Mouse (Mus musculus) heart, embryonic 15.5 days (tissue): Measurements from ENCODE around the gene Padi4. TPM values are rescaled to one million over a fixed set of nuclear protein-coding genes. Genes with fewer than 3 reads are reported as not detected.

Source experiments
- ATAC-seq: fragments of 200-750 bp; cut with Nextera tagmentation; replicated peaks from 2 replicates; pipeline ENCODE4 v1.8.0; 2017; ENCODE audit warnings: low read depth, moderate TSS enrichment; ENCODE audit not compliant: insufficient number of reproducible peaks, insufficient read depth, low FRiP score
- H3K27ac ChIP-seq: fragments of 300-500 bp; sonication (generic); 2 replicates; pipeline ENCODE4 v1.5.1; 2015; ENCODE audit warnings: mild to moderate bottlenecking, inconsistent platforms
- H3K27me3 ChIP-seq: fragments of 300-500 bp; sonication (generic); 2 replicates; pipeline ENCODE4 v1.6.1; 2015; ENCODE audit warnings: inconsistent platforms
- H3K36me3 ChIP-seq: fragments of 300-500 bp; sonication (generic); 2 replicates; pipeline ENCODE4 v1.6.1; 2015; ENCODE audit warnings: mild to moderate bottlenecking, inconsistent platforms
- H3K4me1 ChIP-seq: fragments of 300-500 bp; sonication (generic); replicated peaks from 2 replicates; pipeline ENCODE4 v1.6.1; 2015; ENCODE audit warnings: inconsistent platforms
- H3K4me2 ChIP-seq: fragments of 300-500 bp; sonication (generic); 2 replicates; pipeline ENCODE4 v1.6.1; 2015; ENCODE audit warnings: inconsistent platforms, mild to moderate bottlenecking, moderate library complexity
- H3K4me3 ChIP-seq: fragments of 300-500 bp; sonication (generic); 2 replicates; pipeline ENCODE4 v1.5.1; 2015; ENCODE audit warnings: mild to moderate bottlenecking, inconsistent platforms
- H3K9ac ChIP-seq: fragments of 300-500 bp; sonication (generic); 2 replicates; pipeline ENCODE4 v1.6.1; 2015; ENCODE audit warnings: mild to moderate bottlenecking, inconsistent platforms
- H3K9me3 ChIP-seq: fragments of 300-500 bp; sonication (generic); replicated peaks from 2 replicates; pipeline ENCODE4 v1.6.1; 2016; ENCODE audit warnings: inconsistent platforms
- WGBS: fragments of 180-500 bp; shearing (Covaris S2); methylation state at CpG from one replicate; pipeline ENCODE4 v1.1.7; 2015; ENCODE audit warnings: mixed read lengths; 5-methylcytosine and 5-hydroxymethylcytosine counted together
- polyA plus RNA-seq: library from polyadenylated mRNA; unstranded; fragments of >200 nt; fragmentation: Nextera tagmentation; extraction: Ambion mirVana; gene quantifications from 2 replicates; pipeline ENCODE4 v1.2.1, GENCODE M21; 2015

Padi4 gene
- polyA plus RNA-seq, 1 experiment from 2014 or later: 1.9 TPM

GRCm38 (mm10) chr4:140741401-140741800 lies 32.6 kb downstream of the Padi4 start:
- Histone ChIP-seq H3K9me3 (no peaks in the 10 kb centered on the region), H3K4me3 (no peak overlapping the region), H3K4me2 (no peak overlapping the region), H3K27ac (no peak overlapping the region), H3K9ac (no peak overlapping the region), H3K27me3 (peaks cover 4% of the 10 kb centered on the region; the same call in 1 of the 2 replicates), H3K4me1 (no peaks in the 10 kb centered on the region), H3K36me3 (no peaks in the 10 kb centered on the region)
- WGBS: 74% methylated on average over 6 of the region's 6 CpGs
- no peak for ATAC-seq

- H3K4me2 ChIP-seq: no peak overlapping the region
- 85% methylated on average over 11 of the region's 11 CpGs for WGBS
- no peak overlapping the region for H3K9ac ChIP-seq
- no peak for ATAC-seq
- peaks cover 4% of the 10 kb centered on the region; the same call in 1 of the 2 replicates for H3K27me3 ChIP-seq
- H3K36me3 ChIP-seq: no peaks in the 10 kb centered on the region
- no peak overlapping the region for H3K27ac ChIP-seq
- H3K4me3 ChIP-seq: no peak overlapping the region
- no peaks in the 10 kb centered on the region for H3K9me3 ChIP-seq
- no peaks in the 10 kb centered on the region for H3K4me1 ChIP-seq
These were observed 33.4 kb downstream of the Padi4 start for GRCm38 (mm10) chr4:140740655-140741054.

GRCm38 (mm10) chr4:140732871-140733270 lies 41.2 kb downstream of the Padi4 start:
- Histone ChIP-seq H3K27ac (no peak overlapping the region), H3K9ac (no peak overlapping the region), H3K9me3 (no peaks in the 10 kb centered on the region), H3K27me3 (no peaks in the 10 kb centered on the region), H3K4me2 (no peak overlapping the region), H3K36me3 (no peaks in the 10 kb centered on the region), H3K4me3 (no peak overlapping the region), H3K4me1 (0 out of 2 replicates have a peak, but pooled peaks cover 3% of the 10 kb centered on the region)
- ATAC-seq: no peak
- WGBS: 75% methylated on average over 7 of the region's 7 CpGs

GRCm38 (mm10) chr4:140731654-140732053 lies 42.4 kb downstream of the Padi4 start:
- 74% methylated on average over 4 of the region's 4 CpGs for WGBS
- Histone ChIP-seq H3K9ac (no peak overlapping the region), H3K36me3 (no peaks in the 10 kb centered on the region), H3K9me3 (no peaks in the 10 kb centered on the region), H3K4me1 (0 out of 2 replicates have a peak, but pooled peaks cover 3% of the 10 kb centered on the region), H3K4me2 (no peak overlapping the region), H3K4me3 (no peak overlapping the region), H3K27ac (no peak overlapping the region), H3K27me3 (no peaks in the 10 kb centered on the region)
- ATAC-seq: no peak

GRCm38 (mm10) chr4:140726907-140727306 lies 47.1 kb downstream of the Padi4 start:
- Histone ChIP-seq H3K27ac (no peak overlapping the region), H3K4me3 (no peak overlapping the region), H3K4me1 (peaks cover 2% of the 10 kb centered on the region; the same call in 1 of the 2 replicates), H3K27me3 (no peaks in the 10 kb centered on the region), H3K9ac (no peak overlapping the region), H3K36me3 (0 out of 2 replicates have a peak, but pooled peaks cover 3% of the 10 kb centered on the region), H3K9me3 (no peaks in the 10 kb centered on the region), H3K4me2 (no peak overlapping the region)
- 82% methylated on average over 12 of the region's 12 CpGs for WGBS
- no peak for ATAC-seq

GRCm38 (mm10) chr4:140724739-140725138 lies 49.3 kb downstream of the Padi4 start:
- no peak overlapping the region for H3K27ac ChIP-seq
- no peak overlapping the region for H3K4me3 ChIP-seq
- H3K27me3 ChIP-seq: no peaks in the 10 kb centered on the region
- H3K4me1 ChIP-seq: peaks cover 10% of the 10 kb centered on the region; the same call in 1 of the 2 replicates
- H3K4me2 ChIP-seq: no peak overlapping the region
- H3K36me3 ChIP-seq: peaks cover 15% of the 10 kb centered on the region; the same call in 1 of the 2 replicates
- no peak overlapping the region for H3K9ac ChIP-seq
- no peak for ATAC-seq
- 54% methylated on average over 6 of the region's 6 CpGs for WGBS
- no peaks in the 10 kb centered on the region for H3K9me3 ChIP-seq

GRCm38 (mm10) chr4:140723801-140724200 lies 50.2 kb downstream of the Padi4 start:
- Histone ChIP-seq H3K4me3 (no peak overlapping the region), H3K27me3 (no peaks in the 10 kb centered on the region), H3K4me1 (peaks cover 10% of the 10 kb centered on the region; the same call in 1 of the 2 replicates), H3K4me2 (no peak overlapping the region), H3K36me3 (peaks cover 23% of the 10 kb centered on the region; the same call in 1 of the 2 replicates), H3K9me3 (no peaks in the 10 kb centered on the region), H3K27ac (no peak overlapping the region), H3K9ac (no peak overlapping the region)
- ATAC-seq: no peak
- 50% methylated on average over 5 of the region's 5 CpGs for WGBS

- no peak overlapping the region for H3K4me2 ChIP-seq
- no peak overlapping the region for H3K4me3 ChIP-seq
- no peak for ATAC-seq
- WGBS: 82% methylated on average over 9 of the region's 9 CpGs
- no peak overlapping the region for H3K9ac ChIP-seq
- H3K9me3 ChIP-seq: no peaks in the 10 kb centered on the region
- H3K36me3 ChIP-seq: peaks cover 30% of the 10 kb centered on the region
- H3K27ac ChIP-seq: no peak overlapping the region
- H3K4me1 ChIP-seq: peaks cover 10% of the 10 kb centered on the region; the same call in 1 of the 2 replicates
- no peaks in the 10 kb centered on the region for H3K27me3 ChIP-seq
These were observed 50.8 kb downstream of the Padi4 start for GRCm38 (mm10) chr4:140723192-140723591.

- Histone ChIP-seq H3K9me3 (no peaks in the 10 kb centered on the region), H3K4me2 (no peak overlapping the region), H3K4me3 (no peak overlapping the region), H3K27ac (no peak overlapping the region), H3K9ac (no peak overlapping the region), H3K4me1 (peaks cover 10% of the 10 kb centered on the region; the same call in 1 of the 2 replicates), H3K36me3 (peaks cover 34% of the 10 kb centered on the region), H3K27me3 (no peaks in the 10 kb centered on the region)
- no peak for ATAC-seq
- 74% methylated on average over 9 of the region's 9 CpGs for WGBS
These were observed 51.3 kb downstream of the Padi4 start for GRCm38 (mm10) chr4:140722710-140723109.

GRCm38 (mm10) chr4:140721968-140722490 lies 52.0 kb downstream of the Padi4 start:
- Histone ChIP-seq H3K4me3 (no peak overlapping the region), H3K4me2 (no peak overlapping the region), H3K9me3 (no peaks in the 10 kb centered on the region), H3K4me1 (peaks cover 10% of the 10 kb centered on the region; the same call in 1 of the 2 replicates), H3K27ac (no peak overlapping the region), H3K27me3 (no peaks in the 10 kb centered on the region), H3K36me3 (peaks cover 39% of the 10 kb centered on the region), H3K9ac (no peak overlapping the region)
- no peak for ATAC-seq
- 84% methylated on average over 20 of the region's 20 CpGs for WGBS

GRCm38 (mm10) chr4:140720091-140720490 lies 53.9 kb downstream of the Padi4 start:
- Histone ChIP-seq H3K9me3 (no peaks in the 10 kb centered on the region), H3K27me3 (no peaks in the 10 kb centered on the region), H3K36me3 (peaks cover 58% of the 10 kb centered on the region), H3K4me3 (no peak overlapping the region), H3K9ac (no peak overlapping the region), H3K4me2 (no peak overlapping the region), H3K4me1 (peaks cover 10% of the 10 kb centered on the region; the same call in 1 of the 2 replicates), H3K27ac (peak overlapping the region; percentile 44; the same call in 1 of the 2 replicates)
- no peak for ATAC-seq
- WGBS: 56% methylated on average over 5 of the region's 5 CpGs

GRCm38 (mm10) chr4:140718436-140718835 lies 55.6 kb downstream of the Padi4 start:
- no peak overlapping the region for H3K4me3 ChIP-seq
- no peak for ATAC-seq
- 92% methylated on average over 9 of the region's 9 CpGs for WGBS
- peaks cover 61% of the 10 kb centered on the region for H3K36me3 ChIP-seq
- H3K4me1 ChIP-seq: peaks cover 21% of the 10 kb centered on the region
- H3K27ac ChIP-seq: no peak overlapping the region
- H3K4me2 ChIP-seq: no peak overlapping the region
- H3K27me3 ChIP-seq: no peaks in the 10 kb centered on the region
- no peaks in the 10 kb centered on the region for H3K9me3 ChIP-seq
- H3K9ac ChIP-seq: no peak overlapping the region
